Mouse (Mus musculus): ENCODE results near the gene Vmn2r28.
"Not testable (repeated sequence)": the region's sequence is repeated elsewhere in the genome, so short reads cannot be mapped to it uniquely, and the experiment has no call there.

The Vmn2r28 gene

DNA sequence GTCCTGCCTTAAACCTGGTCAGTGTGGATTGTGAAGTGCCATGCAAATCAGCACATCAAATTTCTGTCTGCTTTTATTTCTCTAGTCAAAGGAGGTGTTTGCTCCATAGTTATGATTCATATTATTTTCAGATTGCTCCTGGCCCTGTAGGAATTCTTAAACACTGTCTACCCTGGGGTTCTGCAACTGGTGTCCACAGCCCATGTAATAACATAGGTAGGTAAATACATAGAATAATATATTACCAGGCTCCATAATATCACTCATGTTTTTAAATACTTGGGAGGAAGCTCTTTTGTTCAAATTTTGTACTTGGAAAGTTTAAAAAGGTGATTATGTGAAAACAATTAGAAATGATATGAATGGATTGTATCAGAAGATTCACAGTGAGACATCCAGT is at the start of gene Vmn2r28:
Gene Vmn2r28, minus strand, starts transcription at position 101 of the 400 bp plus-strand sequence.
- in situ Hi-C loops (cut with MboI, MseI) = not testable (repeated sequence)

- in situ Hi-C loops (cut with MboI, MseI) = loop anchor here (10.0 kb wide), 1 partner anchor 126 kb away; the partner anchor contains the start of gene Vmn1r58
Measured at GRCm38 (mm10) chr7:5540770-5541436, 47.1 kb upstream of the Vmn2r28 start.

DNA sequence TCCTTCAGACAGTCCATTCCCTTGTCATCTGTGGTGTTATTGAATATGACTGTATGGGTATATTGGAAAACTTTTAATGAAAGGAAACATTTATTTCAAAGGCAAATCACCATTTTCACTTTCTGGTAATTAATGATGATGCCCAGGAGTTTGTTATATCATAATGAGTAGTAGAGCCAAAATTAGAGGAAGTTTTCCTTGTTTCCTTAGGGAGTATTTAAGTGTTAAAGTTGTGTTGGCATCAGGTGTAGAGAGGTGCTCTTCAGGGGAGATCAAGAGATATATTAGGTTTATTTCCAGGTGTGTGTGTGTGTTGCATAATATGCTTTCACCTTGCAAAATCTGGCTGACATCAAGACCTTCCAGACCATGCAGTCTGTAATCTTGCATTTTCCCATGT is 37.1 kb downstream of the Vmn2r28 start, which contains the start of gene Vmn1r59:
Gene Vmn1r59, minus strand, starts transcription at position 101 of the 400 bp plus-strand sequence.
- in situ Hi-C loops (cut with MboI, MseI) = loop anchor here (10.0 kb wide), 1 partner anchor 462 kb away; the partner anchor contains the start of gene Zfp579

- in situ Hi-C loops (cut with MboI, MseI) = loop anchor here (10.0 kb wide), 1 partner anchor 459 kb away; the partner anchor contains the start of gene Zfp579
Measured at GRCm38 (mm10) chr7:5454011-5454410, 39.7 kb downstream of the Vmn2r28 start.

DNA sequence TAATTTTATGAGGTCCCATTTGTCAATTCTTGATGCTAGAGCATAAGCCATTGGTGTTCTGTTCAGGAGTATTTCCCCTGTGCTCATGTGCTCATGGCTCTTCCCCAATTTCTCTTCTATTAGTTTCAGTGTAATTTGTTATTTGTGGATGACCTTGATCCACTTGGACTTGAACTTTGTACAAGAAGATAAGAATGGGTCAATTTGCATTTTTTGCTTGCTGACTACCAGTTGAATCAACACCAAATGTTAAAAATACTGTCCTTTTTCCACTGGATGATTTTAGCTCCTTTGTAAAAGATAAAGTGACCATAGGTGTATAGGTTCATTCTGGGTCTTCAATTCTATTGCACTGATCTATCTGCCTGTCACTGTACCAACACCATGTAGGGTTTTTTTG is 45.1 kb downstream of the Vmn2r28 start:
- in situ Hi-C loops (cut with MboI, MseI) = no loop called here
